Mouse (Mus musculus) urinary bladder, postnatal 10 days (tissue): ENCODE measurements around the gene Tmod2.
A peak's percentile ranks its signal among the peaks of the same experiment; 100 is the strongest.
"Not testable (repeated sequence)": the region's sequence is repeated elsewhere in the genome, so short reads cannot be mapped to it uniquely, and the experiment has no call there.

Experiments used
- DNase-seq: peaks from one replicate; pipeline ENCODE4 v3.0.0; 2022; ENCODE audit warnings: low spot score

Tmod2 gene

DNA sequence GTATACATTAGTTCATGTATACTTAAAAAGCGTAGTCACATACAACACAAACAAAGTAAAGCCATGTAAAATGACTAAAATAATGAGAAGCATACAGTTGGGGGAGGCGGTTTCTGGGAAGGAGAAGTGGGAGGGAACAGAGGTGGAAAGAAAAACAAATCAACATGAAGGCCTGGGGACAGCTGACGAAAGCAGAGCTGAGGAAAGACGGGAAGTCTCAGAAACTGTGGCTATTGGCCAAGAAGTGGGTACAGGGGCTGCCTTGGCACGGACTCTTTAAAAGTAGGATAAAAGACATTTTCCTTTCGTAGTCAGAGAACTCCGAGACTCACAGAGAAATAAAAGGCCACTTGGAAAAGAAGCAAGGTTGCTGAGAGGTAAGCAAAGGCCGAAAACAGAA lies 62.1 kb downstream of the Tmod2 start:
- no peak for DNase-seq

DNA sequence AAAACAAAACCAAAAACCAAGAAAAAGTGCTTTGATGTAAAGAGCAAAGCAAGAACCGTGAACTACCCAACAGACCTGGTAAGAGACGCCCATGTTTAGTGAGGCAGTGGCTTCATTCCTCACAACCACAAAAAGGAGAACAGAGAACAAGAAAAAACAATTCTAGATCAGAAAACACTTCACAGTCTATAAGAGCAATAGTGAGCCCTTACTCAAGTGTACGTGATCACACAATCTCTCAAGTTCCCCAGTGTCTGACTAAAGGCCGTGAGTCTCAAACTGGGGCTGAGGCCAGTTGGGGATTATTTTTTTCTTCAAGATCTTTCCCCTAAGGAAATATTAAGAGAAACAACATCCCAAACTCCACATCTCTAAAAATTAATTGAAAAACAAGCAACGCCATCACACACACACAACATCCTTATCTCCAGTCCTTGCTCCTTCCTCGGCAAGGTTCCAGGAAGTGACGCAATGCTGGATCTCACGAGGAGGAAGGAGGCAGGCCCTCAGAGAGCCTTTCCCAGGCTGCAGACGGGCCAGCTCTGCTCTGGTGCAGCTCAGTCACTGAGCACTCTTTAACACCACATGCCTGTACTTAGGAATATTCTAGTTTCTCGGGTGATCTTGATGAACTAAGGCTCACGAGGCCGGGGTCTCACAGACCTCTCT lies 64.1 kb downstream of the Tmod2 start:
- DNase-seq, result peak; percentile 51

- DNase-seq, result no peak
These were observed 65.6 kb downstream of the Tmod2 start for GRCm38 (mm10) chr9:75545514-75545913.

- DNase-seq, result no peak
These were observed 69.6 kb downstream of the Tmod2 start for GRCm38 (mm10) chr9:75541497-75541896.

- DNase-seq, result no peak
These were observed 74.7 kb downstream of the Tmod2 start for GRCm38 (mm10) chr9:75536422-75536821.

DNA sequence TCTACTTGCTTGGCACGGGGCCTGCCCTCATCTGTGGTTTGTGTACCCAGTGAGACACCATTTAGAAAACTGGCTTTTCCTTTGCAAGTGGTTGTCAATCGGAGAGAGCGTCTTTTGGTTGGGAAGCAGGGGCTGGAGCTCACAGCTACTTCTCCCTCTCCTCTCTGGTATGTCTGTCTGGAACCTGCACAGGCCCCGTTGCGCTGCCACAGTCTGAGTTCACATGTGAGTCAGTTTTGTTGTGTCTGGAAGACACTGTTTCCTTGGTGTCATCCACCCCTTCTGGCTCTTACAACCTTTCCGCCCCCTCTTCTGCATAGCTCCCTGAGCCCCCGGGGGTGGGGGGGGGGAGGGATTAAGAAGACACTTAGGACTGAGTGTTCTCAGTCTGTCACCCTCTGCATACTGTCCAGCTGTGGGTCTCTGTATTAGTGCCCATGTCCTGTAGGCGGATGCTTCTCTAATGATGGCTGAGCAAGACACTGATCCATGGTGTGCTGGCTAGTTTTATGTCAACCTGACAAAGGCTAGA lies 76.6 kb downstream of the Tmod2 start:
- DNase-seq, result no peak

DNA sequence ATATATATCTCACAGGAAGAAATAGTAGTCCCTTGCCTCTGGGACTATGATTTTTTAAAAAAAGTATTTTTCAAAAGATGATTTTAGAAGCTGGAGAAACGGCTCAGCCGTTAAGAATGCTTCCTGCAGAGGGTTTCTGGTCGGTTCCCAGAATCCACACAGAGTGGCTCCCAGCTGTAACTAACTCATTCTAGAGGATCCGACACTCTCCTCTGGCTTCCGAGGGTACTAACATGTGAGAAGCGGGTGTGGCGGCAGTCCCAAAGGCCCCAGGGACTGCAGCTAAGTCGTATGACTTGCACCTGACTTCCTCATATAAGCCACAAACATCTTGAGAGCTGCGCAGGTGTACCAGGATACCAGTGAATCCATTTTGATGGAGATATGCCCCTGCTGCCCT lies 78.1 kb downstream of the Tmod2 start:
- not testable (repeated sequence) for DNase-seq

DNA sequence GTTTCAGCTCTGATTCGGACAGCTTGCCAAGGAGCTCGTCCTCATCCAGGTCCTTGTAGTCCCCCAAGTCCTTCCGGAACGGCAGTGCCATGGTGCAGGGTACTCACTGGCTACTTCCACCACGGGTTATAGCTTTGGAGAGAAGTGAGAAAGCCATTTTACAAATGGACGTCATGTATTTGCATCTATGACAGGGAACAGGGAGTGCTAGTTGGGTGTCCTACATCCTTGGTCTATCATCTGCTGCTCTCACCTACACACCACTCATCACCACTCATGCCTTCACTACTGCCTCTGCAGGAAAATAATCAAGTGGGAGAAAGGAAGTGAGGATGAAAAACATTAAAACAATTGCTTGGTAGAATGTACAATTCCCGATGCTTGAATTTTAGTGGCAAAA lies 78.7 kb downstream of the Tmod2 start:
- no peak for DNase-seq

DNA sequence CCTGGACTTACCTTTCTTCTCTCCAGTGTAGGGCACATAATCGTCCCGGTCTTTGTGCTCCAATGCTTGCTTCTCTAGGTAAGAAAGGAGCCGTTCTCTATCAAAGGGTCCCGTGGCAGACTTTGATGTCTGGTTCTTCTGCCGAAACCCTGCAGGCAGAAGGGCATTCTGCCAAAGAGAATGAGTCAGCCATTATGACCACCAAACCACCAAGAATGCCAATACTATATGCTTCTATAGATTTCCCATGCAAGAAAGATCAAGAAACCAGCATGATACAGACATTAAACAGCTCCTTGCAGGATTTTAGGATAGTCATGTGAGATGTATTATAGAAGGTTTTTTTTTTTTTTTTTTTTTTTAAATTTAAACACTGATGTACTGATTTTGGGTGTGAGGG lies 81.8 kb downstream of the Tmod2 start:
- DNase-seq, result no peak

DNA sequence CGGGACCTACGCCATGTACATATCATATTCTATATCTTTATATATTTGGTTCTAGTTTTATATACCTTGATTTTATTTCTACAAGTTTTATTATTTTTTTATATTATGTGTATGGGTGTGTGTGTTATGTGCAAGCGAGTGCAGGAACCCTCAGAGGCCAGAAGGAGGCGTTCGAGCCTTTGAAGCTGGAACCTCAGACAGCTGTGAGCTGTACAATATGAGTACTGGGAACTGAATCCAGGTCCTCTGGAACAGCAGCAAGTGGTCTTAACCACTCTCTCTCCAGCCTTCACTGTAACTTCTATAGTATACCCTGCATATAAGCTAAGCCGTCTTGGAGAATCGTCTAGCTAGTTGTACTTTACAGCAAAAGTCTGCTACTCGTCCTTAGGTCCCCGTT lies 83.0 kb downstream of the Tmod2 start:
- DNase-seq, result no peak

GRCm38 (mm10) chr9:75527368-75528059 lies 83.6 kb downstream of the Tmod2 start:
- no peak for DNase-seq

GRCm38 (mm10) chr9:75523646-75524045 lies 87.5 kb downstream of the Tmod2 start:
- DNase-seq, result no peak

DNA sequence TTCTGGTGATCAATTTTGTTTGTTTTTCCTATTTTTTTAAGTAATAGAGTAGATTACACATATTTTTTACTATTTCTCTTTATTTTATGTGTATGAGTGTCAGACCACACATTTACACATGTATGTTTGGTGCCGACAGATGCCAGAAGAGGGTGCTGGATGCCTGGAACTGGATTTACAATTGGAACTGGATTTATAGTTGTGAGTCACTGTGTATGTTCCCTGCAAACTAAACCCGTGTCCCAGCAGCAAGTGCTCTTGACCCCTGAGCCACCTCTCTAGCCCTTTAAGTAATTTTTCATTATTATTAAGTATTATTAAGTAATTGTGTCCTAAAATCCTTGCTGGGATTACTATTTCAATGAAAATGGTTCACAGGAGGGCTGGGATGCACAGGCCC lies 88.9 kb downstream of the Tmod2 start:
- no peak for DNase-seq

GRCm38 (mm10) chr9:75521788-75522187 lies 89.3 kb downstream of the Tmod2 start:
- no peak for DNase-seq

GRCm38 (mm10) chr9:75520940-75521339 lies 90.2 kb downstream of the Tmod2 start:
- DNase-seq, result no peak

- DNase-seq, result no peak
These were observed 93.4 kb downstream of the Tmod2 start for GRCm38 (mm10) chr9:75517751-75518150.
